Mouse (Mus musculus) thymus, postnatal 0 days (tissue): ENCODE measurements around the gene Chchd10. TPM values are rescaled to one million over a fixed set of nuclear protein-coding genes. Genes with fewer than 3 reads are reported as not detected.
A peak's percentile ranks its signal among the peaks of the same experiment; 100 is the strongest.

Source experiments
- DNase-seq: peaks from one replicate; pipeline ENCODE4 v3.0.0-alpha.2; 2015; ENCODE audit warnings: low spot score
- polyA plus RNA-seq: library from polyadenylated mRNA; unstranded; fragments of >200 nt; fragmentation: Nextera tagmentation; extraction: Ambion mirVana; gene quantifications from 2 replicates; pipeline ENCODE4 v1.2.1, GENCODE M21; 2015

Chchd10 gene
- polyA plus RNA-seq, 1 experiment from 2014 or later, result 21.6 TPM

DNA sequence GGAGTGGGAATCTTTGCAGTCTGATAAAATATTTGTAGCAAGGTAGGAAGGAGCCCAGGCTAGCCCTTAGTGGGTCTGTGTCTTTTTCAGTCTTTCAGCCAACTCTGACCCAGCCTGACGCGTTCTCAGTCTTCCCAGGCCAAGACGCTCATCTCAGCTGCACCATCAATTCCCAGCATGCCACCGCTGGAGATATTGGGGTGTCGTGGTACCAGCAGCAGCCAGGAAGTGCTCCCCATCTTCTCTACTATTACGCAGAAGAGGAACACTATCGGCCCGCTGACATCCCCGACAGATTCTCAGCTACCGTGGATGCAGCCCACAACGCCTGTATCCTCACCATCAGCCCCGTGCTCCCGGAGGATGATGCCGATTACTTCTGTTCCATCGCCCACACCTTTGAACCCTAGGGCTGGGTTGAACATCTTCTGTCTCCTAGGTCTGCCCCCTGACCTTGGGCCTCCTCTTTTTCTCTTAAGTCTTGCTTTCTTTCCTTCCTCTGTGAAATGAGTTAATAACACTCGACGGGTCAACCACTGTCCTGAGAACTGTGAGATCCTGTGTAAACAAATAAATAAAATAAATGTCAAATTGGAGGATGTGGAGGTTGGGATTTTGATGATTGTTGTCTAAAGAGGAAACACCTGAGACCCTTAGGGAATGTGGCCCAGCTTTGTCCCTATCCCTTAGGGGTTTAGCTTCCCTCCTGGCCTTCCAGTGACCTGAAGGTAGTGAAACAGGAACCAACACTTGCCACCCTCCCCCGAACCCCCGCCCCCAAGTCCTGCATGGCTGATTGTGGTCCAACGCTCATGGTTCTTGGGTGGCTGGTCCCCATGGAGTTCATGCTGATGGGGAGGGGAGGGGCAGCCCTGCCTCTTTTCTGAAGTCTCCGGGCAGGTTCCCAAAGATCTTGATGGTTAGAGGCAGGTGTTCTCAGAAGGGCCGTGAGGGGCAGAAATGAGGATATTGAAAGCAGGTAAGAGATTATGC, 16.4 kb downstream of the Chchd10 start:
- DNase-seq, result no peak

DNA sequence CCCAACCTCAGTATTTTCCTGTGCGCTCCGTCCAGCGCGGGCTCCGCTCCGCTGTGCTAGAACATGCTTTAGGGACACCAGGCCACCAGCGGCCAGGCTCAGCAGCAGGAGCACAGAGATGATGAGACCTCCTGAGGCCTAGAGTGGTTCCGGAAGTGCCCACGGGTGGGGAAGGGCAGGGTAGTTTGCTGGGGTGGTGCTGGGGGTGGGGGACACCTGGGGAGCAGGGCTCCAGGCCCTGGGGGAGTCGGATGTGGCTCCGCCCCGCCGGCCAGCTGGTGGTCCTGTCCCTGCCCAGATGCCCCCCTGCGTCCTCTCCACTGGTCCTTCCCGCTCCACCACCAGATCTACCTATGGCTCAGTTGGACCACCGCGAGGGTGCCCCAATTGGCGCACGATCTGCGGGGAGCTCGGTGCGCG, 17.9 kb downstream of the Chchd10 start:
- DNase-seq, result peak; percentile 69

DNA sequence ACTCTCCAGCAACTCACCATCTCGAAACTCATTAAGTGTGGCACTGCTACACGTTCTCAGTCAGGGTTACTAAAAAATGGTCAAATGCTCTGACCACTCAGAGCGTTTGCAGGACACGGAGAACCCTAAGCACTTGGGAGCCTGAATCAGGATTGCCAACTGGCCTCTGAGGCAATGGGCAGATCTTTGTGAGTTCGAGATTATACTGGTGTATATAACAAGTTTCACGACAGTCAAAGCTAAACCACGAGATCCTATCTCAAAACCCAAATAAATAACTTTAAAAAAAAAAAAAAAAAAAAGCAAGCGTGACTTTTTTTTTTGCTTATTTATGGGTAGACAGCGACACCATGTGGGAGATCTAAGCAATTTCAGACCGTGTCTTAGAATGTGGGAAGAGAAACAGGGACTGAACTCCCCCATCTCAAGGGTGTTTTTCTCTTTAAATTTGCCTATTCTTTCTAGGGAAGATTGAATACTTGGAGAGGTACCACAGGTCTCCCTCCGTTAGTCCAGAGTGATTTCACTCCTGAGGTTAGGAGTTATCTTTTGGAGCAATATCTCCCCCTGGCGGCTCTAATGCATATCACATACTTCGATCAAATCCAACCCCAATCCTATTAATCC, 18.6 kb downstream of the Chchd10 start:
- peak; percentile 73 for DNase-seq

DNA sequence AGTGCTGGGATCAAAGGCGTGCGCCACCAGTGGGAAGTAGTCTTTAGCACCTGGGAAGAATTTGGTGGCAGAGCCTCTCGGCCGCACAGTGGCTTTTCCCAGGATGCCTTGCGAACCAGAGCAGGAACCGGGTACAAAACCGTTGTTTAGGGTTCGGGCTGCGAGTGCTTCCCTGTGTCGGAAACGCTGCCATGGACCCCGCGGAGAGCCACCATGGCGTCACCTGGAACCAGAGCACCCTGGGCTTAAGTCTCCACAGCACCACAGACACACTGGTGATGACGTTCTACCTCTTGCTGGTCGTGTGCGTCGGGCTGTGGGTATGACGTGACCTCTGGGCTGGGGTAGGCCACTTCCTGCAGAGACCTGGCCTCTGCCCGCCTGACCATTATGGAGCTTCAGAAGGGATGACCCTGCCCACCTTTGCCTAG, 21.5 kb downstream of the Chchd10 start, which contains the start of gene Gm5134:
Gene Gm5134 (plus strand): TSS at position 134 of the 431 bp plus-strand sequence.
- DNase-seq, result peak; percentile 51

DNA sequence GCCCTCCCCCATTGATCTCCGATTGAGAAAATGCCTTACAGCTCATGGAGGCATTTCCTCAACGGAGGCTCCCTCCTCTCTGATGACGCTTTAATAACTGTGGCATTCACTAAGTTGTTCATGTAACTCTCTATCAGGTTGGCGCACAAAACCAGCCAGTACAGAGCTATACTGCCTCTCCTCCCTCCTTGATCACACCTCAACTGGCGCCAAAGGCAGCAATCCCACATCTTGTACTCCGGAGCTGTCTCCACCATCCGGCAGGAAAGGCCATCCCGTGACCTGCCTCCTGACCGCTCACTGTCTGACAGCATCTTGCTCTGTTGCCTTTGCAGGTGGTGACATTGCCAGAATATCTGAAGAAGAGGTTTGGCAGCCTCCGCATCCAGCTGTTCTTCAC, 40.9 kb downstream of the Chchd10 start:
- no peak for DNase-seq

DNA sequence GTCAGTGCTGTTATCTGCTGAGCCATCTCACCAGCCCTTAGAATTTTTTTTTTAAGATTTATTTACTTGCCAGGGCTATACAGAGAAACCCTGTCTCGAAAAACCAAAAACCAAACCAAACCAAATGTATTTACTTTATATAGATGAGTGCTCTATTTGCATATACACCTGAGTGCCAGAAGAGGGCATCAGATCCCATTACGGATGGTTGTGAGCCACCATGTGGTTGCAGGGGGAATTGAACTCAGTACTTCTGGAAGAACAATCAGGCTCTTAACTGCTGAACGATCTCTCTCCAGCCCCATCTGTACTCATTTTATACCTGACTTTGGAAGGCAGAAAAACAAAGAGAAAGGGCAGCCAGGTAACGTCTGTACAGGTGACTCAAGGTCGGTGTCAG, 42.3 kb downstream of the Chchd10 start:
- DNase-seq, result peak; percentile 52

DNA sequence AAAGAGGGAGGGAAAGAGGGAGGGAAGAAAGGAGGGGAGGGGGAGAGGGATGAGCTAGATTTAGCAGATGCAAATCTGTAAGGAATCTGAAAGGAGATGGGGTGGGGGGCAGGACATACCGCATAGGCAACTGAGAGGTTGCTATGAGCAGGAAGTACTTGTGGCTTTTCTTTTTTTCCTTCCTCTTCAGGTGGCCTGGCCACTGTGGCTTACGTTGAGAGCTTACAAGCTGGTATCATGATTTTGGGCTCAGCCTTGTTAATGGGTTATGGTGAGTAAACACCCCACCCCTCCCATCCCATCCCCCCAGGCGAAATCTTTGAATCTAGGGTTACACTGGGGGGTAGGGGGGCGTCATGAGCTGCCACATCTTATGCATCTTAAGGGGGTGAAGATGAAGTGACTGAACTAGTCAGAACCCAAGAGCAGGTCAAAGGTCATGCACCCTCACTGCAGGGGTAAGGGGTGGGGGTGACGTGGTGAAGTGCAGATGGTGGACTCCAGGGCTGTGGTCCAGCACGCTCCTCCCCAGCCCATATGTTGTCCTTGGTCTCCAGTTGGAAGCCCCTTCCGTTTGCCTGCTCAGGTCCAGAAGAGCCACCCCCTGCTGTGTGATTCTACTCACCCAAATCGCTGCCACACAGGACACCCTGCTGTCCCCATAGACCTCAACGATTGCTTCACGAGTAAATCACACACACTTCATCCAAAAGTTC, 45.3 kb downstream of the Chchd10 start:
- peak; percentile 24 for DNase-seq

DNA sequence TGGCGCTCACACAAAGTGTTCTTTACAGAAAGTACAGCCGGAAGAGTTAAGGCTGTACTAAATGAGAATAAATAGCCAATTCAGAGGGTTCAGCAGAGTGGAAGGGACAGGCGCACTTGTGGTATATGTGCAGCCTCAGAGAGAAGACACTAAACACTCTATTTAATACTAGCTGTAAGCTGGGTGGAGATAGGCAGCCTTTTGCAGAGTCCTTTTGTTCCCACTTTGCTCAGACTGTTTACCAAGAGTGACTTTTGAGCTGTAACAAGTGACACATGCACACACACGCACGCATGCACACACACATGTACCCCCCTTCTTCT, 45.9 kb downstream of the Chchd10 start:
- no peak for DNase-seq

DNA sequence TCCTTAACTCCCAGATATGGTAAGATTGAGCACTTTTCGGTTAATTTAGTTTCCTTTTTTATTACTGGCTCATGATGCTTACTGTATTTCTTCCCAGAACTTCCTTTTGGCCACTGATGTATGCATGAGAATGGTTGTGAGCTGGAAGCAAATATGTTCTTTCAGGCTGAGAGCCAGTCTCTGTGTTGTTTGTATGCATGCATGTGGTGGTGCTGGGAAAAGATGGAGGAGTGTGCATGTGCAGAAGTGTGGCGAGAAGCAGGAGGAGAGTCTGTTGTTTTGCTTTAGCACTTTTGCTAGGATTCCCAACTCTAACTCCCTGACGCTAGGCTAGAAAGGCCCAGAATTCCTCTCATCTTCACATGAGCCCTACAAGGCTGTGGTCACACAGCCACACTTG, 46.5 kb downstream of the Chchd10 start:
- no peak for DNase-seq

Other genes starting within 250 kb of the Chchd10 start
- gene Cabin1, start 168.8 kb upstream of the Chchd10 start, polyA plus RNA-seq, result 21.3 and 26.1 TPM in 2 replicates
- 131 and 132 TPM in 2 replicates for gene Ddt, start 159.7 kb upstream of the Chchd10 start, polyA plus RNA-seq
- gene Gm20441, start 152.2 kb upstream of the Chchd10 start, polyA plus RNA-seq, result not detected in 2 replicates
- gene Gstt3, start 151.7 kb upstream of the Chchd10 start, polyA plus RNA-seq, result 9.9 and 10.1 TPM in 2 replicates
- gene Gstt1, start 134.5 kb upstream of the Chchd10 start, polyA plus RNA-seq, result 2.2 and 2.8 TPM in 2 replicates
- 0.14 and 0.18 TPM in 2 replicates for gene Gstt4, start 110.6 kb upstream of the Chchd10 start, polyA plus RNA-seq
- gene Gstt2, start 95.7 kb upstream of the Chchd10 start, polyA plus RNA-seq, result 77.5 and 78.6 TPM in 2 replicates
- 1,368 and 1,597 TPM in 2 replicates for gene Mif, start 72.9 kb upstream of the Chchd10 start, polyA plus RNA-seq
- gene Derl3, start 39.7 kb upstream of the Chchd10 start, polyA plus RNA-seq, result 1.1 and 1.2 TPM in 2 replicates
- 138 and 140 TPM in 2 replicates for gene Smarcb1, start 11.5 kb upstream of the Chchd10 start, polyA plus RNA-seq
- 7.9 and 8.6 TPM in 2 replicates for gene Mmp11, start 3.4 kb downstream of the Chchd10 start, polyA plus RNA-seq
- gene Gm867, start 7.5 kb downstream of the Chchd10 start, polyA plus RNA-seq, result 0.39 and 0.46 TPM in 2 replicates
- 1.9 and 2.0 TPM in 2 replicates for gene Vpreb3, start 9.9 kb downstream of the Chchd10 start, polyA plus RNA-seq
- 0.94 and 1.3 TPM in 2 replicates for gene Gm5134, start 21.4 kb downstream of the Chchd10 start, polyA plus RNA-seq
- gene Zfp280b, start 99.5 kb downstream of the Chchd10 start, polyA plus RNA-seq, result 16.6 TPM in 2 replicates
- not detected in 2 replicates for gene Slc5a4b, start 177.8 kb downstream of the Chchd10 start, polyA plus RNA-seq
- gene Slc5a4a, start 214.3 kb downstream of the Chchd10 start, polyA plus RNA-seq, result not detected in 2 replicates